Mouse (Mus musculus): ENCODE data around the gene G2e3.
A peak's percentile ranks its signal among the peaks of the same experiment; 100 is the strongest.

The G2e3 gene

DNA sequence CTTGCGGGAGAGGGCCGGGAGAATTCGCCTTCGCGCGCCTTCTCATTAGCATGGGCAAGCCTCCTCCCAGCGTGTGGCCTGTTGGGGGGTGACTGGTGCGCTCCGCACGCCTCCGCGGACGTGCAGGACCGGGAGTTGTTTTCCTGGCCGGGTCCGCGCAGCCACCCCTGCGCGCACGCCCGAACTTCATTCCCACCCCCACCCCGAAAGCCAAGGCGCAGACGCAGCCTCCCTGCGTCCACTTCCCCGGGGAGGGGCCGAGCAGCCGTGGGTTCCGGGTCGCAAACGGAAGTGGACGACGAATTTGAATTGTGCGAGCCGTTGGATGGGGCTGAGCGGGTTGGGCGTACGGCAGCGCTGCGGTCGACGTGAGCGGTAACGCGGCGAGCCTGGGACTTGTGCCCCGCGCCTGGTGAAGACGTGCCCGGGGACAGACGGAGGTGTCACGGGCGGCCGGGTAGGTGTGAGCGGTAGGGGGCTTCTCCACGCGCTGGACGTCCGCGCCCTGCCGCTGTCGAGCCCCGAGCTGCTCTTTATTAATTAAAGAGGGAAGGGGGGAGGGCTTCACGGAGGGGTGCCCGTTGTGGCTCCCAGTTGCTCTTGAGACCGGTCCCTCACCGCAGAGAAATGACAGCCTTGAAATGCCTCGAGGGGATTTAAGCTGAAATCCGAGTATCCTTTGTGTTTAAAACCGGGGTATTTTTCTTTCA, at the start of gene G2e3:
Gene G2e3 (plus strand): TSS at position 74 of the 710 bp plus-strand sequence.
- peak; percentile 52 to 81 for DNase-seq (ENCODE audit: low spot score in 2 of 2)

DNA sequence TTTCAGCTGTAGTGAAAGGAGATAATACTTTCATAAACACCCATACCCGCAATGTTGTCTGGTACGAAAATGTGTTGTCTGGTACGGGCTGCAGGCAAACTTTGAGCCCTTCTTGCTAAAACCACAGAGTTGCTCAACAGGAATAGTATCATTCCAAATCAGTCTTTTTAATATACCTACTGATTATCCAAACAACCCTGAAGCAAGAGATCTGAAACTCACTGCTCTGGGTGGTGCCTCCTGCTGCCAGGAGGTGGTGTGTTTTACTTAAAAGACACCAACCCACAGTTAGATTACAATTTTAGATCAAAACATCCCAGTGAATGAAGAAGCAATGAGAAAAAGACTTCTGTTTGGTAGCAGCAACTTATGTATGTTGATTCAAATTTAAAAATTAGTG, 24.3 kb upstream of the G2e3 start:
- no peak for DNase-seq (ENCODE audit: low spot score in 2 of 2)

DNA sequence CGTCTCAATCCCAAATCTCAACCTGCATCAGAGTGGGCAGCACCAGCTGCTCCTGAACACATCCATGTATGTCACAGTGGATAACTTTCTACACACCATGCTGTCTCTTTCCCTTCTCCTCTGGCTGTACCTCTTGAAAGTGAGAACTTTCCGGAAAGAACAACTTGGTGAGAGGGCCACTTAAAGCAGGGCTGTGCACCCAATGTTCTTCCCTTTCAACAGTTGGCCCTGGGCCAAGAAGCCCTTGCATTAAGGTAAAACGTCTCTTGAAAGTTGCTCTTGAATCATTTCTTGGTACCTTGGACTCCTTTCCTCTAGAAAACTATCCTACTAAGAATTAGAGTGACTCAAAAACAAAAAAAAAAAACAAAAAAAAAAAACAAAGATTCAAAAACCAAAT, 21.0 kb upstream of the G2e3 start:
- DNase-seq (ENCODE audit: low spot score in 2 of 2): no peak

DNA sequence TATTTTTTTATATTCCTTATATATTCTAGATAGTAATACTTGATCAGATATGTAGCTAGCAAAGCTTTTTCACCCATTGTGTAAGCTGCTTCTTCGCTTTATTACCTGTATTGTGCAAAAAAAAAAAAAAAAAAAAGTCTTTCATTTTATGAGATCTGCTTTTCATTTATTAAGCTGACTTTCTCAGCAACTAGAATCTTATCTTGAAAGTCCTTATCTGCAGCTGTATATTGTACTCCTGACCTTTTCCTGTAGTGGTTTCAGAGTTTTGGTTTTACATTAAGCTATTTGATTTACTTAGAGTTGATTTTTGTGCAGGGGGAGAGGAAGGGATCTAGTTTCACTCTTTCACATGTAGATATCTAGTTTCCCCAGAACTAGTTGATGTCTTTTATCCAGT, 10.8 kb upstream of the G2e3 start:
- no peak for DNase-seq (ENCODE audit: low spot score in 2 of 2)

DNA sequence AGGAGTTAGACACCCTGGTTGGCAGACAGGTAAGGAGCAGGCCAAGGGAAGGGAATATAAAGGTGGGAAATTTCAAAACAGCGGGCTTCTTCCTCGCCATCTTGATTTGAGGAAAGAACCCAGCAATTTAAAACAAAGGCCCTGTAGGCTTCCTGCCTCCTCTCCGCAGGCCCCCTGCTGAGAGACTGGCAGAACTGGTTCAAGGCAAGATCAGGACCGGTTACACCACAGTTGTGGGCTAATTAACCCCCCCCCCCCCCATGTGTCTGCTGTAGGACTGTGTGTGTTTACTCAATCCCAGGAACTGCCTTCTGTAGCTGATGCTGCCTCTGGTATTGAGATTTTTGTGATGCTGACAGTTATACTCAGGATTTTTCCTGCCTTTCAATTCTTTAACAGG, 1.7 kb upstream of the G2e3 start:
- no peak for DNase-seq (ENCODE audit: low spot score in 2 of 2)

DNA sequence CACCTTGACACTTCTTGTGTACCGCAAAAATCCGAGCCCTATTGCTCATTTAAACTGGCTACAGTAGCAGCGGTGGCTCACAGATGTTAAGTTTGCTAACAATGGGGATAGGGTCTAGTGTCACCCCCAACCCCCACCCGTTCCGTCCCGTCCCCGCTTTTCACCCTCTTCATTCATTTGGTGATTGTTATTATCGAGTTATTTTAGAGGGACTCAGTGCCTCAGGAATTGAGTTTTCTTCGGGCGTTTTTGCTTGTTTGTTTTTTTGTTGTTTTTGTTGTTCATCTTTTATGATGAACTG, 787 bp downstream of the G2e3 start:
- no peak for DNase-seq (ENCODE audit: low spot score in 2 of 2)

DNA sequence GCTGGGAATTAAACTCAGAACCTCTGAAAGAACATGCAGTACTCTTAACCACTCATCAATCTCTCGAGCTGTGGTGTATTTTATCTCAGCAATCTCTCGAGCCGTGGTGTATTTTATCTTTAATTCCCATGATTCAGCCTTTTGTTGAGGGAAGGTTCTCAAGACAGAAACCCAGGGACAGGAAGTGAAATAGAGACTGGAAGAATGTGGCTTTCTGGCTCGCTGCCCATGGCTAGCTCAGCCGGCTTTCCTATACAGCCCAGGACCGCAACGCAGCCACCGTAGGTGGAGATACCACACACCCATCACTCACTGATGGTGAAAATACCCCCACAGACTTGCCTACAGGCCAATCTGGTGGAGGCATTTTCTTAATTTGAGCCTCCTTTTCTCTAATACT, 7.4 kb downstream of the G2e3 start:
- DNase-seq (ENCODE audit: low spot score in 2 of 2): no peak

DNA sequence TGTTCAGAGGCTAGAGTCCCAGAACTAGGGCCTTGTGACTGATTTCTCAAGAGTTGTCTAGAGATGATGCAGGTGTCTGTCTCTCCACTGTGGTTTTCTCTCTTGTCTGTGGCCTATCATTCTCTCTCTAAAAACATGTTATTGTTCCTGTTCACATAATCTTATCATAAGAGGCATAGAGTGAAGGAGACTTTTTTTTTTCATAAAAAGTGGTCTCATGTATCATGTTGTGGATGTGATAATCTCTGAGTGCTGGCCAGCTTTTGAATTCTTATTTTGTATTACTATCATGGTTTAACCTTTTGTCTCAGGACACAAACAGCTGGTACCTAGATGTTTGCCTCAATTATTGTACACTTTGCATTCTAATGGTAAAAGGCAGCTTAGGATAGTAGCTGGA, 13.4 kb downstream of the G2e3 start:
- DNase-seq (ENCODE audit: low spot score in 2 of 2): no peak

DNA sequence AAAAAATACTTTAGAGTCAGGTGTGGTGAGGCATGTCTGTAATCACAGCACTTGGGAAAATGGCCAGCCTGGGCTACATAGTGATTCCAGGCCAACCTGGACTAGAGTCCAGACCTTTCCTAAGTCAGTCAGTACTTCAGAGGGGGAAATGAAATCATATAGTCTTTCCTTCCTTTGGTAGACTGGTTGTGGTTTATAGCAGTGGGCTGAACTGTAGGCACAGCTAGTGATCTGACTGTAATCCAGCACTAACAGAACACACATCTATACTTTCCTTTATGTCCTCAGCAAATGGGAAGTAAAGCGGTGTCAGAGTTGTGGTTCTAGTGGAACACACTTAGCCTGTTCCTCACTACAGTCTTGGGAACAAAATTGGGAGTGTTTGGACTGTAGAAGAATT, 15.0 kb downstream of the G2e3 start:
- no peak for DNase-seq (ENCODE audit: low spot score in 2 of 2)

DNA sequence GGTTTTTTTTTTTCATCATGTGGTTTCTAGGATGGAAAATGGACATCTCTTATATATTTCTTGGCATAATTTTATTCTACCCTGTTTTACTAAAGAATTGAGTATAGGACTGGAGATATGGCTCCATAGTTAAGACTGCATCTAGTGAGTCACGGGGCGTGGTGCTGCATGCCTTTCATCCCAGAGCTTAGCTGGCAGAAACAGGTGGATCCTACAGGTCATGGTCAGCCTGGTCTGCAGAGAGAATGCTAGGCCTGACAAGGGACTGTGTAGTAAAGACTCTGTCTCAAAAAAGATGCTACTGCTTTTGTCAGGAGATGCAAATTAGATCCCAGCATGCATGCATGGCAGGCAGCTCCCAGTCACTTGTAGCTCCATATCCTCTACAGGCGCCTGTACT, 20.6 kb downstream of the G2e3 start:
- no peak for DNase-seq (ENCODE audit: low spot score in 2 of 2)

DNA sequence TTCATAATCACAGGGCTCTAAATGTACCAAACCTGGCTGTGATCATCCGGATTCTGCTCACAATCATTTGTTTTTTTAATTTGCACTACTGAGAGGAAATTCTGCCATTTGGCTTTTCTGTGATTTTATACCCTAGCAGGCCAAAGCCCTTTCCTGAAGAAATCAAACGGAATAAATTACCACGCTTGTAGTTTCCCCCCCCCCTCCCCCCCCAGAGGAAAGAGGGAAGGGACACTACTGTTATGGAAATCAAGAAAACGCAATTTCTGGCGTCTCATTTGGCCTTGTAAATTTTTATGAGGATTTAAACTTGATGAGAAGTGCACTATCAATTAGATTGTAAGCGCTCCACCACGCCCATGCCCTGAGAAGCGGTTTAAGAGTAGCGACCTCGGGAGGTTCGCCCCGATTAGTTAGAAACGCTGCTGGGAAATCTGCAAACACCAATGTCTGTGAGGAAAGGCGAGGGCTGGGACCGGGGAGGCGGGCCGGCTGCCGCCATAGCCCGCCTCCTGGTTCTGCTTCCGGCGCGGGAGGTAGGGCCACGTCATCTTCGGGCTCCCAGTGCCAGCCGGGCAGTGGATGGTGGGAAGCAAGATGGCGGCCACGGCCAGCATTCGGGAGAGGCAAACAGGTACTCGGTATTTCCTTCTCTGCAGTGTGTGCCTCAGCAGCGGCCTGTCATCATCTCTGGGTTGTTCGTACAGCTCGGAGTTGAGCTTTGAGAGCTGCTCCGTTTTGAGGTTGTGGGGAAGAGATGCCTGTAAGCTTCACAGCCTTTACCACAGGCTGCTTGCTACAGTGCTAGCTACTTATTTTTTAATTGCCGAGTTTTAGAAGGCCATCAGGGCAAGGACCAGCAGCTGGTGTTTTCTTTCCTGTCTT, 29.4 kb downstream of the G2e3 start, which contains the start of gene Scfd1:
Gene Scfd1 (plus strand): TSS at position 508 of the 885 bp plus-strand sequence.
- peak; percentile 83 to 93 for DNase-seq (ENCODE audit: low spot score in 2 of 2)

DNA sequence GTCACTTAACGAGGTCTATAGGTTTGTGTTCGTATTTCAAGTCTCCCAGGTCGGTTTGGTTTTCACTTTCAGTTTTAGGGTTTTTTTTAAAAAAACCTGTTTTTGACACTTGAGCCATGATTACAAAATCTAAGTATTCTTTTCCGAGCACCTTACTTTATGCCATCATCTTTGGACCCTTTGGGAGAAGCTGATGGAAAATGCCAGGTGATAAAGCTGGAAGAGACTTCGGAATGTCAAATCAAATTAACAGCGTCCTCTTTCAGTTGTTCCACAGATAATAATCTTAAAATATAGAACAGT, 30.0 kb downstream of the G2e3 start:
- DNase-seq (ENCODE audit: low spot score in 2 of 2): no peak

DNA sequence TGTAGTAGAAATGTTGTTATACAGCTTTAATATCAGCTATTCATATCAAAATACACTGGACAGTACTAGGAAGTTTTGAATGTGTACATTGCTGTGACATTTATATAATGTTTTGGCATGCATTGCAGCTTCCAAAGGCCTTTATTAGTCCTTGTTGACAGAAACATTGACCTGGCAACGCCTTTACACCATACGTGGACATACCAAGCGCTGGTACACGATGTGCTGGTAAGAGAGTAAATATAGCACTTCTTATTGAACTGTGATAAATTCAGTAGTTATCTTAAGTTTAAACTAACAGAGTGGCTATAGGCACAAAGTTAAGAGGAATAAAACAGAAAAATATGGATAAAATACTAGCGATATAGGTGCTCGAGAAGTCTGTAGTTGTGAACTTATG, 52.0 kb downstream of the G2e3 start:
- DNase-seq (ENCODE audit: low spot score in 2 of 2): no peak

DNA sequence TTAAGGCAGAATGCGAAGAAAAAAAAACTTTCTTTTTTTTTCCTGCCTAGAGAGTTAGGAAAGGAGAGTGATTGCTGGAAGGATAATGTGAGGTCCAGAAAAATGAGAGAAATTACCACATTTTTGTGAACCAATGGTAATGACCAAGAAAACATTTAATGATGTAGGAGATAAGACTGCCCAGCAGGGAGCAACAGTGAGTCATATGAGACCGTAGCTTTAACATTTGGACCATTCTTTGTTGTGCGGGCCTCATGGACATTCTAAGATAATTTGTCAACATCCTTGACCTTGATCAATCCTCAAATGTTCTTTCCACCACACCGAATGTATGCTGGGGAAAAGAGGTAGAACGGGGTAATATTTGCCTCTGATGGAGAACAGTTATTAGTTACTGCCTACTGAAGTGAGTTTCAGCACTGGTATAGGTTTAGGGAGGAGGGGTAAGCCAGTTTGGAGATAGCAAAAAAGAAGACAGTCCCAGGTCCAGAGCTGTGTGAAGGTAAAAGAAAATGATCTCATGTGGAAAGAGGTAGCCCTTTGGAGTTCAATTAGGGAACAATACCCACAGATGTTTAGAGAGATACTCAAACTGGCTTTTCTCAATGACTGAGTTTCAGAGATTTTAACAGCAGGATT, 54.3 kb downstream of the G2e3 start:
- peak in 1 of 2 experiments; percentile 28 for DNase-seq (ENCODE audit: low spot score in 2 of 2)

DNA sequence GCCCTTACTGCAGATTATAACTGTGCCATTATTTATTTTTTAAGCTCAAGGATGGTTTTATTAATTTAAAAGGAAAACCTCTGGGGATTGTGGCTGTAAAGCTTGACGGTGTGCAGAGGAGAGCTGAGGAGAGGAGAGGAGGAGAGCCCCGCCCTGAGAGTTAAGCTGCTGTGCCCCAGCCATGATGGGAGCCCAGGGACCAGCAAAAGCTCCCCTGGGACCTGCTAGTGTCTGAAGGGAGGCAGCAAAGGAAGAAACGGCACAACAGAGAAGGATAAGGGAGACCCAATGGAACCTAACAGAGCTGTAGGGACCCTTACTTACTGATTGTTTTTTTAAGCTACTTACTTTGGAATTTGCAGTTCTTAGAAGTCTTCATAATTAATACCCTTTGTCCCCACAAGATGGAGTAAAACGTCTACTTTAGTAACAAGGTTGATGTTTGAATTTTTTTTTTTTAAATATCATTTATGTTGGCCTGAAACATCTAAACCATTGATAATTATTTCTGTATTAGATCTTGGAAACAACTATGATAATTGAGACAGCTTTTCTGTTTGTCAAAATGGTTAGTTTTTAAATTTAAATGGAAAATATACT, 56.2 kb downstream of the G2e3 start:
- DNase-seq (ENCODE audit: low spot score in 2 of 2): no peak

DNA sequence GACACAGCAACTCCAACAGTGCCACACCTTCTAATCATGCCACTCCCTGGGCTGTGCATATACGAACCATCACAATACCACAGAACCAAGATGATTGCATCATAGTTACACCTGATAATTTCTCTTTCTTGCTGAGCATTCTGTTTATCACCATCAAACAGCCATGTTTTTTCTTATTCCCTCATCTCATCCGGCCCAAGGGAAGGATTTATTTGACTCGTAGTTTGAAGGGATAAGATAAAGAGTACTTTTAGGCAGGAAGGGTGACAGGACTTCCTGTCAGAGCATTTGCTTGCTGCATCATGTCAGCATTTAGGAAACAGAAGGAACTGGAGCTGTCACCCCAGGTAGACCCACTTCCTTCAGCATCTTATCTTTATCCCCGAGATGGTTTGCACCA, 63.5 kb downstream of the G2e3 start:
- DNase-seq (ENCODE audit: low spot score in 2 of 2): no peak

All from left cerebral cortex, adult 9 months (tissue).